Mouse (Mus musculus) spleen, adult 2 months (tissue): ENCODE data around the gene Jmy. TPM values are rescaled to one million over a fixed set of nuclear protein-coding genes. Genes with fewer than 3 reads are reported as not detected.
"Not testable (repeated sequence)": the region's sequence is repeated elsewhere in the genome, so short reads cannot be mapped to it uniquely, and the experiment has no call there.

Experiments
- DNase-seq, 2 experiments: peaks; one replicate each; pipeline versions ENCODE4 v3.0.0 to v3.0.0-alpha.2; 2012 to 2021; ENCODE audit warnings: low spot score in 2 of 2, low read depth in 1 of 2
- H3K27ac ChIP-seq: fragments of 200-500 bp; 2 replicates; pipeline ENCODE4 v1.5.1; 2012; ENCODE audit warnings: low read length, inconsistent platforms; ENCODE audit not compliant: insufficient read depth
- H3K27me3 ChIP-seq: fragments of 200-500 bp; 2 replicates; pipeline ENCODE4 v1.6.1; 2012; ENCODE audit warnings: mild to moderate bottlenecking, moderate library complexity, low read length, inconsistent platforms; ENCODE audit not compliant: control insufficient read depth, insufficient read depth
- H3K36me3 ChIP-seq: fragments of 200-500 bp; 2 replicates; pipeline ENCODE4 v1.6.1; 2012; ENCODE audit warnings: mild to moderate bottlenecking, low read length, inconsistent platforms; ENCODE audit not compliant: control insufficient read depth, insufficient read depth
- H3K4me1 ChIP-seq: fragments of 200-500 bp; 2 replicates; pipeline ENCODE4 v1.6.1; 2011; ENCODE audit warnings: inconsistent platforms; ENCODE audit not compliant: control insufficient read depth, insufficient read depth, insufficient read length
- H3K4me3 ChIP-seq: fragments of 200-500 bp; 2 replicates; pipeline ENCODE4 v1.5.1; 2011; ENCODE audit warnings: mild to moderate bottlenecking, inconsistent platforms; ENCODE audit not compliant: insufficient read depth, insufficient read length; ENCODE audit errors: extremely low read depth
- CTCF ChIP-seq: fragments of 200-500 bp; IDR thresholded peaks from 2 replicates; pipeline ENCODE4 v1.5.1; 2011; ENCODE audit warnings: mild to moderate bottlenecking, inconsistent platforms; ENCODE audit not compliant: insufficient read depth, insufficient read length, insufficient replicate concordance; ENCODE audit errors: extremely low read depth
- POLR2A ChIP-seq: fragments of 200-500 bp; IDR thresholded peaks from 2 replicates; pipeline ENCODE4 v1.6.1; 2011; ENCODE audit warnings: low read depth, low read length, inconsistent platforms
- WGBS: fragments of 180-500 bp; shearing (Covaris S2); methylation state at CpG from one replicate; pipeline ENCODE4 v1.1.7; 2018; 5-methylcytosine and 5-hydroxymethylcytosine counted together
- polyA plus RNA-seq: library from polyadenylated mRNA; depleted of rRNA; stranded (reverse); fragments of >200 nt; gene quantifications from 2 replicates; pipeline ENCODE4 v1.2.3, GENCODE M21; 2012

The Jmy gene
- polyA plus RNA-seq, 1 experiment: 5.1 TPM

DNA sequence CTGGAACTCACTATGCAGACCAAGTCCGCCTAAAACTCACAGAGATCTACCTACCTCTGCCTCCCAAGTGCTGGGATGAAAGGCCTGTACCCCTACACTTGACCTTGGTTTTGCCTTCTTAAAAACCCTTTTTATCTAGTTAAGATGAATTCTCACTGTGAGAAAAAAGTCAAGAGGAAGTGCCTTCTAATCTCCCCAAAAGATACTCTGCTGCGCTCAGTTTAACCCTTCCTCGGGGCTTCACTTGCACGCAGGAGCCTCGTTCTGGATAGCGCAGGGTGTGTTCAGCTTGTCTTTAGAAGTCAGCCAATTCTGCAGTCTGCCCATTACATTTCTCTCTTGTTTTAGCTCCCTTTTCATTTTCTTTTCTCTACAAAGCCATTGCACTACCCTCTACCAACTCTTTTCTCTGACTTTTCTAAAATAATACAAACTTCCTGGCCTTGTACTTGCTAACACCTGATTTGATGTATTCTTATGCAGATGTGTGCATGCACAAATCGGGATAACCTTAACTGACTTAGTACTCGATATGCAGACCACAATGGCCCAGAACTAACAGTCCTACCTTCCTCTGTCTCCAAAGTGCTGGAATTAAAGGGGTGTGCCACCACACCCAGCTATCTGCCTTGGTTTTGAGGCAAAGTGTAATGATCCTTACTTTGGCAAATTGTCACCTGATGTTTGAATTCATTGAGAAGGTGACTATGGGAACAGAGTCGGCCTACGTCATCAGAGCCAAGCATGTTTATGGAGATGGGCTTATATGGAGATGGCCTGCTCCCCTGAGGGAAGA is 14.6 kb upstream of the Jmy start:
- Histone ChIP-seq H3K27me3 (no peaks in the 10 kb centered on the region), H3K27ac (no peak overlapping the region), H3K4me3 (no peak overlapping the region), H3K36me3 (no peaks in the 10 kb centered on the region), H3K4me1 (no peaks in the 10 kb centered on the region)
- TF ChIP-seq CTCF (no peak), POLR2A (no peak)
- WGBS: 87% methylated on average over 10 of the region's 10 CpGs
- no peak for DNase-seq

DNA sequence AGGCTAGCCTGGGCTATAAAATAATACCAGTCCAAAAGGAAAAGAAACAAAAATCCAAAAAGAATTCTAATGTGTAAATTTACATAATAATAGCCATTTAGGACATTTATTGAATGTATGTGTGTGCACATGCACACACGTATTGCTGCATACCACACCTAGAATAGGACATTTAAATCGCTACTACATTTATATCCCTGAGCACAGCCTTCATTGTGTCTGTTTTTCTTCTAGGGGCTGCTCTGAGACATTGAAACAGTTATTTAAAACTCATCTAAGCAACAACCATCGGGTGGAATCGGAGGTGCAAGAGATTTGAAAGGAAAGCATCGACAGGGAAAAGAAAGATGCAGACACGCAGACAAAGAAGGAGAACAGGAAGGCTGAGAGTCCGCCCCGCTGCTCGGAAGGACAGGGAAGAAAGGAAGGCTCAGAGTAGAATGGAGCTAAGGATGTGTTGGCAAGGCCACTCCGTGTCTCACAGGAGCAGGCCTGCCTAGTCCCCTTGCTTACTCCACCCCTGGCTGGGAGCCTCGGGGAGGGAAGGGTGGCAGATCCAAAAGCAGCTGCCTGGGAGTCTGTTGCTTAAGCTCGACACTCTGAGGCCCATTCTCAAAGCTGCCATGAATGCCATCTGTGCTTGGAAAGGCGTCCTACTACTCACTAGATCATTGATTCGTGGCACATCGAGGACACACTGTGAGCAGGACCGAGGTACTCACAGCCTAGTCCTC is 11.0 kb upstream of the Jmy start:
- WGBS: 84% methylated on average over 16 of the region's 16 CpGs
- H3K4me1 ChIP-seq: no peaks in the 10 kb centered on the region
- H3K4me3 ChIP-seq: no peak overlapping the region
- no peak overlapping the region for H3K27ac ChIP-seq
- H3K27me3 ChIP-seq: no peaks in the 10 kb centered on the region
- H3K36me3 ChIP-seq: no peaks in the 10 kb centered on the region
- no peak for DNase-seq
- no peak for TF ChIP-seq CTCF
- no peak for TF ChIP-seq POLR2A

DNA sequence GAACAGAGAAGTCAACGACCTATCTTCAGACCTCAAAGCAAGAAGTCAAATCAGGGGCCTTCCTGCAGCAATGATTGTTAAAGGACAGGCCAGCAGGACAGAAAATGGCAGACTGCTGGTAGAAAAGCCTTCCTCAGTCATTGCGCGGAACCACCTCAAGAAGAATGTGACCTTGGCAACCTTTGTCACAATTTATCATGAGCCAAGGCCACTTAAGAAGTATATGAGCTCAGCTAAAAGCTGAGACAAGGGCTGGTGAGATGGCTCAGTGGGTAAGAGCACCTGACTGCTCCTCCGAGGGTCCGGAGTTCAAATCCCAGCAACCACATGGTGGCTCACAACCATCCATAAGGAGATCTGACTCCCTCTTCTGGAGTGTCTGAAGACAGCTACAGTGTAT is 7.3 kb upstream of the Jmy start:
- 88% methylated on average over 5 of the region's 5 CpGs for WGBS

DNA sequence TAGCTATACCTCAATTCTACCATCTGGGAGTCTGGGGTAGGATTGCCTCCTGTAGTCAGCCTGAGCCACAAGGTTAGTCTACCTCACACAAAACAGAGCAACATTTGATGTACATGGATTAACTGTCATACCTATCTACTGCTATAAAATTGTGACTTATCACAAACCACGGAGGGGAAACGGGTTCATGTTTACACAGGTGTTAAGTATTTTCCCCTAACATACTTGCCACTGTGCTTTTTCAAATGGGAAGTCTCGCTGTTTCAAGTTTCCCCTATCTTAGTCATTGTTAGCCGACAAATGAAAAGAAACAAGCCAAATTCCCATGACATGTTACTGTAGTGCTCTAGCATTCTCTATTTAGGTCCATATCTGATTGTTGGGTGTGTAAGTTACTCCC is 2.1 kb upstream of the Jmy start:
- 46% methylated on average over 4 of the region's 4 CpGs for WGBS
- TF ChIP-seq CTCF (no peak), POLR2A (no peak)
- no peak overlapping the region for H3K4me3 ChIP-seq

More for the DNA sequence above, 7.3 kb upstream of the Jmy start:
- not testable (repeated sequence) for H3K4me1 ChIP-seq, H3K36me3 ChIP-seq, DNase-seq, H3K27ac ChIP-seq, H3K4me3 ChIP-seq, H3K27me3 ChIP-seq

DNA sequence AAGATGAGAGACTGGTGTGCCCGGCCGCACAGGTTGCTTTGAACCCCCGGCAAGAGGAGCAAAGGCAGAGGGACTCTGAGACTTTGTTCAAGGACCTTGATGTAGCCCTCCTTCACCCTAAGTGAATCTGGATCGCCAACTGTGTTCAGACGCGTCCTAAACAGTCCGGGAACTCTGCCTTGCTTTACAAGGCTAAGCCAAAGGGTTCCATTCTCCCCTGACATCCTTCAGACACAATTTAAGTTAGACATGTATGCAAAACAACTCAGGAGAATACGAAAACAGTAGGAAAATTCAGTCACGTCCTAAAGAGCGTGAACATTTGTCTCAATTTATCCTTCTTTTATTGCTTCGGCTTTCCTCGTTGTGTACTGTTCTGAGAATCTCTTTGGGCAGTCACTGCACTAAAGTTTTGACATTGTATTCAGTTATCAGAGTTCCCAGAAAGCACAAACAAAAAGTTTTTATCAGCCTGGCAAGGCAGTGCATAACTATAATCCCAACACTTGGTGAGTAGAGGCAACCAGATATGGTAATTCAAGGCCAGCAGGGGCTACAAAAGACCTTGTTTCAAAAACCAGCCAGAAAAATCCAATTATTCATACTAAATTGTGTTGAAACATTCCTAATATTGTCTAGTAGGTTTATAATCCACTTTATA is 495 bp upstream of the Jmy start:
- H3K36me3 ChIP-seq: no peaks in the 10 kb centered on the region; the same call in 1 of the 2 replicates
- WGBS: 15% methylated on average over 12 of the region's 12 CpGs
- peaks cover 8% of the 10 kb centered on the region for H3K27me3 ChIP-seq
- DNase-seq: no peak
- TF ChIP-seq POLR2A (no peak), CTCF (no peak)
- no peak overlapping the region for H3K27ac ChIP-seq
- peaks cover 3% of the 10 kb centered on the region for H3K4me1 ChIP-seq
- H3K4me3 ChIP-seq: peak overlapping the region; percentile 97

More for the DNA sequence above, 2.1 kb upstream of the Jmy start:
- H3K4me1 ChIP-seq: peaks cover 3% of the 10 kb centered on the region
- H3K27me3 ChIP-seq: peaks cover 8% of the 10 kb centered on the region
- no peaks in the 10 kb centered on the region; the same call in 1 of the 2 replicates for H3K36me3 ChIP-seq
- DNase-seq: no peak
- H3K27ac ChIP-seq: no peak overlapping the region

- H3K4me3 ChIP-seq: peak overlapping the region; percentile 97
- H3K36me3 ChIP-seq: no peaks in the 10 kb centered on the region; the same call in 1 of the 2 replicates
- H3K27ac ChIP-seq: peak overlapping the region; percentile 62
- 1% methylated on average over 90 of the region's 94 CpGs for WGBS
- peak in 1 of 2 experiments; percentile 18 for DNase-seq
- TF ChIP-seq POLR2A (no peak), CTCF (no peak)
- peaks cover 8% of the 10 kb centered on the region for H3K27me3 ChIP-seq
- H3K4me1 ChIP-seq: peaks cover 3% of the 10 kb centered on the region
These were observed 1.1 kb downstream of the Jmy start for GRCm38 (mm10) chr13:93498211-93499166.
